Mouse (Mus musculus) heart, postnatal 0 days (tissue): ENCODE results near the gene Tnnc1.

Experiments
- CTCF ChIP-seq: IDR thresholded peaks from 2 replicates; pipeline ENCODE4 v1.5.1; 2016; ENCODE audit warnings: antibody characterized with exemption, control low read depth, low read depth
- EP300 ChIP-seq: IDR thresholded peaks from 2 replicates; pipeline ENCODE4 v1.6.1; 2016; ENCODE audit warnings: antibody characterized with exemption, low read depth

DNA sequence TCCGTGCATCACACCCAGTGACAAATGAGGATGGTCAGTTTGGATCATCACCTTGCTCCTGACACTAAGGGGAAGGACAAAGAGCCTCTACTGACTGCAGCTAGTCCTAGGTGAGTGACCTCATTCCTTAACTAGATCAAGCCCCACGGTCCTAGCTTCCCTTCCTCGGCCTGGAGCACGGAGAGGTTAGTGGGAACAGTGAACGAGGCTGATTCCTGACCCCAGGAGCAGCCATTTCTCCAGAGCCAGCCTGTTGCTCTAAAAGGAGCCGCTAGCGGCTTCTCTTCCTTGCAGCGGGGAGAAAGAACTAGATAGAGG lies 2.9 kb upstream of the Tnnc1 start:
- TF ChIP-seq CTCF = no peak
- TF ChIP-seq EP300 = no peak
